Mouse (Mus musculus) E14TG2a.4 (cell line): Measurements from ENCODE around the gene Tax1bp1.

Experiments used
- CTCF ChIP-seq: conservative IDR thresholded peaks from 2 replicates; pipeline ENCODE4 v1.5.1; 2014; ENCODE audit warnings: low read length
- NANOG ChIP-seq: IDR thresholded peaks from 2 replicates; pipeline ENCODE4 v1.6.1; 2014; ENCODE audit warnings: borderline replicate concordance, low read length, mixed read lengths
- POU5F1 ChIP-seq: IDR thresholded peaks from 2 replicates; pipeline ENCODE4 v1.6.1; 2014; ENCODE audit warnings: low read length, borderline replicate concordance

DNA sequence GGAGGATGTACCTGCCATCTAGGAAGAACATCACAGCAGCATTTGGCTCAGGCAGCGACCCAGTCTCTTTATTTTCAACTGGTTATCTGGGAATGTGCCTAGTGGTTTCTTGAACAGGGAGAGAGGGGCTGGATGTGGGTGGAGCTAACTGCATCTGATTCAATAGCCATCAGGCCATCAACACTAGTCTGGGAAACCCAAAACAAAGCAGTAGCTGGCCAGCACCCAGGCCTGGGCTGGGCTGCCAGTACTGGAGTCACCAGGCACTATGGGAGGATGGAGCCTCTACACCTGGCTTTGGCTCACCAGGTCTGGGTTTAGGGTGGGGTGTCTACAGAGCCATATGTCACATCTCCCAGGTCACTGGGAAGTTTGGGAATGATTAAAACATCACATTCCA is 83.2 kb downstream of the Tax1bp1 start:
- TF ChIP-seq CTCF (no peak), POU5F1 (no peak), NANOG (no peak)
